Mouse (Mus musculus) kidney, embryonic 16.5 days (tissue): ENCODE results near the gene Odf3. TPM values are rescaled to one million over a fixed set of nuclear protein-coding genes. Genes with fewer than 3 reads are reported as not detected.

Experiments
- ATAC-seq: fragments of 200-750 bp; cut with Nextera tagmentation; 2 replicates; pipeline ENCODE4 v1.8.0; 2017; ENCODE audit warnings: moderate TSS enrichment; ENCODE audit not compliant: low FRiP score, low TSS enrichment
- H3K27ac ChIP-seq: fragments of 300-500 bp; sonication (generic); 2 replicates; pipeline ENCODE4 v1.5.1; 2014; ENCODE audit warnings: low read length
- H3K27me3 ChIP-seq: fragments of 300-500 bp; sonication (generic); 2 replicates; pipeline ENCODE4 v1.6.1; 2014; ENCODE audit warnings: low read length, control low read depth, mixed read lengths; ENCODE audit not compliant: insufficient read depth
- H3K36me3 ChIP-seq: fragments of 300-500 bp; sonication (generic); 2 replicates; pipeline ENCODE4 v1.6.1; 2014; ENCODE audit warnings: low read length, control low read depth, mixed read lengths; ENCODE audit not compliant: insufficient read depth
- H3K4me1 ChIP-seq: fragments of 300-500 bp; sonication (generic); 2 replicates; pipeline ENCODE4 v1.6.1; 2014; ENCODE audit warnings: low read length, control low read depth, mixed read lengths; ENCODE audit not compliant: insufficient read depth
- H3K4me2 ChIP-seq: fragments of 300-500 bp; sonication (generic); replicated peaks from 2 replicates; pipeline ENCODE4 v1.6.1; 2014; ENCODE audit warnings: low read depth, low read length
- H3K4me3 ChIP-seq: fragments of 300-500 bp; sonication (generic); 2 replicates; pipeline ENCODE4 v1.5.1; 2014; ENCODE audit warnings: mild to moderate bottlenecking, low read length
- H3K9ac ChIP-seq: fragments of 300-500 bp; sonication (generic); replicated peaks from 2 replicates; pipeline ENCODE4 v1.6.1; 2014; ENCODE audit warnings: low read length
- H3K9me3 ChIP-seq: fragments of 300-500 bp; sonication (generic); 2 replicates; pipeline ENCODE4 v1.6.1; 2016; ENCODE audit warnings: low read length, control low read depth
- WGBS: fragments of 180-500 bp; shearing (Covaris S2); extraction: QIAGEN DNeasy Blood & Tissue Kit; methylation state at CpG from one replicate; pipeline ENCODE4 v1.1.7; 2014; 5-methylcytosine and 5-hydroxymethylcytosine counted together
- polyA plus RNA-seq: library from polyadenylated mRNA; unstranded; fragments of >200 nt; fragmentation: Nextera tagmentation; extraction: Ambion mirVana; gene quantifications from 2 replicates; pipeline ENCODE4 v1.2.1, GENCODE M21; 2015

The Odf3 gene
- polyA plus RNA-seq, 1 experiment from 2014 or later: 0.12 TPM

- peaks cover 56% of the 10 kb centered on the region for H3K36me3 ChIP-seq
- peak within 1 kb of the TSS; percentile 93 for H3K9ac ChIP-seq
- peak within 1 kb of the TSS; percentile 91 for H3K27ac ChIP-seq
- H3K4me1 ChIP-seq: peaks cover 20% of the 10 kb centered on the region
- H3K9me3 ChIP-seq: no peaks in the 10 kb centered on the region
- peak; percentile 84 for ATAC-seq
- H3K4me3 ChIP-seq: peak within 1 kb of the TSS; percentile 92
- 1% methylated on average over 50 of the region's 51 CpGs for WGBS
- H3K4me2 ChIP-seq: peak within 1 kb of the TSS; percentile 99
- no peaks in the 10 kb centered on the region for H3K27me3 ChIP-seq
Observed at GRCm38 (mm10) chr7:140855860-140856784, 8.5 kb downstream of the Odf3 start, which contains the start of gene Gm45785. Gene Gm45785 (minus strand): TSS chr7:140856331.

GRCm38 (mm10) chr7:140856785-140857549 lies 9.4 kb downstream of the Odf3 start, which contains the start of gene Ric8a:
Gene Ric8a (plus strand): TSS chr7:140856957.
- H3K4me1 ChIP-seq: peaks cover 20% of the 10 kb centered on the region
- peaks cover 57% of the 10 kb centered on the region for H3K36me3 ChIP-seq
- peak within 1 kb of the TSS; percentile 91 for H3K27ac ChIP-seq
- no peaks in the 10 kb centered on the region for H3K27me3 ChIP-seq
- ATAC-seq: peak; percentile 86
- peak within 1 kb of the TSS; percentile 93 for H3K9ac ChIP-seq
- under 1% methylated on average over 50 of the region's 50 CpGs for WGBS
- H3K9me3 ChIP-seq: no peaks in the 10 kb centered on the region
- peak within 1 kb of the TSS; percentile 99 for H3K4me2 ChIP-seq
- peak within 1 kb of the TSS; percentile 92 for H3K4me3 ChIP-seq

- peak within 1 kb of the TSS; percentile 93 for H3K9ac ChIP-seq
- peak within 1 kb of the TSS; percentile 99 for H3K4me2 ChIP-seq
- ATAC-seq: peak; percentile 39; the same call in 1 of the 2 replicates
- peaks cover 58% of the 10 kb centered on the region for H3K36me3 ChIP-seq
- H3K9me3 ChIP-seq: no peaks in the 10 kb centered on the region
- peak within 1 kb of the TSS; percentile 91 for H3K27ac ChIP-seq
- H3K27me3 ChIP-seq: no peaks in the 10 kb centered on the region
- WGBS: 31% methylated on average over 40 of the region's 40 CpGs
- H3K4me3 ChIP-seq: peak within 1 kb of the TSS; percentile 92
- H3K4me1 ChIP-seq: peaks cover 20% of the 10 kb centered on the region
Observed at GRCm38 (mm10) chr7:140857550-140858505, 10.2 kb downstream of the Odf3 start, which contains the start of gene Bet1l. Gene Bet1l (minus strand): TSS chr7:140857577.

GRCm38 (mm10) chr7:140858746-140859145 lies 11.1 kb downstream of the Odf3 start:
- no peak for ATAC-seq
- WGBS: 94% methylated on average over 8 of the region's 8 CpGs
- Histone ChIP-seq H3K27me3 (no peaks in the 10 kb centered on the region), H3K4me2 (peak overlapping the region; percentile 99), H3K9me3 (no peaks in the 10 kb centered on the region), H3K27ac (no peak overlapping the region), H3K4me3 (peak overlapping the region; percentile 92; the same call in 1 of the 2 replicates), H3K9ac (peak overlapping the region; percentile 93; the same call in 1 of the 2 replicates), H3K4me1 (peaks cover 20% of the 10 kb centered on the region), H3K36me3 (peaks cover 58% of the 10 kb centered on the region)

GRCm38 (mm10) chr7:140859997-140860396 lies 12.4 kb downstream of the Odf3 start:
- no peak overlapping the region for H3K27ac ChIP-seq
- no peak for ATAC-seq
- no peak overlapping the region for H3K9ac ChIP-seq
- H3K4me2 ChIP-seq: no peak overlapping the region
- H3K4me3 ChIP-seq: no peak overlapping the region
- no peaks in the 10 kb centered on the region for H3K9me3 ChIP-seq
- peaks cover 63% of the 10 kb centered on the region for H3K36me3 ChIP-seq
- no peaks in the 10 kb centered on the region for H3K27me3 ChIP-seq
- WGBS: 68% methylated on average over 6 of the region's 6 CpGs
- peaks cover 18% of the 10 kb centered on the region for H3K4me1 ChIP-seq

- Histone ChIP-seq H3K27me3 (no peaks in the 10 kb centered on the region), H3K4me3 (no peak overlapping the region), H3K9me3 (no peaks in the 10 kb centered on the region), H3K4me2 (no peak overlapping the region), H3K9ac (no peak overlapping the region), H3K27ac (no peak overlapping the region), H3K36me3 (peaks cover 63% of the 10 kb centered on the region), H3K4me1 (peaks cover 12% of the 10 kb centered on the region)
- 87% methylated on average over 5 of the region's 5 CpGs for WGBS
- no peak for ATAC-seq
Observed at GRCm38 (mm10) chr7:140860728-140861127, 13.1 kb downstream of the Odf3 start.

- Histone ChIP-seq H3K9me3 (no peaks in the 10 kb centered on the region), H3K27ac (no peak overlapping the region), H3K9ac (no peak overlapping the region), H3K4me1 (no peaks in the 10 kb centered on the region), H3K4me3 (no peak overlapping the region), H3K36me3 (peaks cover 55% of the 10 kb centered on the region), H3K4me2 (no peak overlapping the region), H3K27me3 (no peaks in the 10 kb centered on the region)
- ATAC-seq: no peak
- 84% methylated on average over 12 of the region's 12 CpGs for WGBS
Observed at GRCm38 (mm10) chr7:140864761-140865160, 17.2 kb downstream of the Odf3 start.

- no peaks in the 10 kb centered on the region for H3K27me3 ChIP-seq
- no peak overlapping the region for H3K9ac ChIP-seq
- H3K4me2 ChIP-seq: no peak overlapping the region
- WGBS: 87% methylated on average over 4 of the region's 4 CpGs
- H3K27ac ChIP-seq: no peak overlapping the region
- ATAC-seq: no peak
- peaks cover 16% of the 10 kb centered on the region; the same call in 1 of the 2 replicates for H3K36me3 ChIP-seq
- no peaks in the 10 kb centered on the region for H3K4me1 ChIP-seq
- no peak overlapping the region for H3K4me3 ChIP-seq
- no peaks in the 10 kb centered on the region for H3K9me3 ChIP-seq
Observed at GRCm38 (mm10) chr7:140874224-140874623, 26.6 kb downstream of the Odf3 start.

- Histone ChIP-seq H3K9ac (no peak overlapping the region), H3K4me3 (no peak overlapping the region), H3K4me1 (peaks cover 8% of the 10 kb centered on the region), H3K27me3 (no peaks in the 10 kb centered on the region), H3K4me2 (no peak overlapping the region), H3K27ac (no peak overlapping the region), H3K36me3 (peaks cover 16% of the 10 kb centered on the region; the same call in 1 of the 2 replicates), H3K9me3 (no peaks in the 10 kb centered on the region)
- WGBS: 91% methylated on average over 6 of the region's 6 CpGs
- no peak for ATAC-seq
Observed at GRCm38 (mm10) chr7:140877364-140877763, 29.8 kb downstream of the Odf3 start.
